Mouse (Mus musculus) hindbrain, embryonic 10.5 days (tissue): ENCODE results near the gene Ube4b. TPM values are rescaled to one million over a fixed set of nuclear protein-coding genes. Genes with fewer than 3 reads are reported as not detected.

Experiments
- DNase-seq: peaks from one replicate; pipeline ENCODE4 v3.0.0-alpha.2; 2017; ENCODE audit warnings: low spot score
- H3K27ac ChIP-seq: fragments of 300-500 bp; sonication (generic); 2 replicates; pipeline ENCODE4 v1.5.1; 2016; ENCODE audit warnings: mild to moderate bottlenecking, moderate library complexity
- H3K27me3 ChIP-seq: fragments of 300-500 bp; sonication (generic); 2 replicates; pipeline ENCODE4 v1.6.1; 2016; ENCODE audit warnings: mild to moderate bottlenecking; ENCODE audit not compliant: poor library complexity, insufficient read depth, severe bottlenecking
- H3K36me3 ChIP-seq: fragments of 300-500 bp; sonication (generic); 2 replicates; pipeline ENCODE4 v1.6.1; 2016; ENCODE audit warnings: mild to moderate bottlenecking, moderate library complexity
- H3K4me1 ChIP-seq: fragments of 300-500 bp; sonication (generic); replicated peaks from 2 replicates; pipeline ENCODE4 v1.6.1; 2016; ENCODE audit warnings: mild to moderate bottlenecking
- H3K4me3 ChIP-seq: fragments of 300-500 bp; sonication (generic); 2 replicates; pipeline ENCODE4 v1.5.1; 2016; ENCODE audit warnings: mild to moderate bottlenecking, moderate library complexity
- H3K9me3 ChIP-seq: fragments of 300-500 bp; sonication (generic); 2 replicates; pipeline ENCODE4 v1.6.1; 2016; ENCODE audit warnings: mild to moderate bottlenecking, moderate library complexity
- WGBS: fragments of 180-500 bp; shearing (Covaris S2); methylation state at CpG from one replicate; pipeline ENCODE4 v1.1.7; 2016; 5-methylcytosine and 5-hydroxymethylcytosine counted together
- polyA plus RNA-seq: library from polyadenylated mRNA; unstranded; fragments of >200 nt; fragmentation: Nextera tagmentation; extraction: Ambion mirVana; gene quantifications from 2 replicates; pipeline ENCODE4 v1.2.1, GENCODE M21; 2016

The Ube4b gene
- polyA plus RNA-seq, 1 experiment from 2014 or later, result 65.6 TPM

DNA sequence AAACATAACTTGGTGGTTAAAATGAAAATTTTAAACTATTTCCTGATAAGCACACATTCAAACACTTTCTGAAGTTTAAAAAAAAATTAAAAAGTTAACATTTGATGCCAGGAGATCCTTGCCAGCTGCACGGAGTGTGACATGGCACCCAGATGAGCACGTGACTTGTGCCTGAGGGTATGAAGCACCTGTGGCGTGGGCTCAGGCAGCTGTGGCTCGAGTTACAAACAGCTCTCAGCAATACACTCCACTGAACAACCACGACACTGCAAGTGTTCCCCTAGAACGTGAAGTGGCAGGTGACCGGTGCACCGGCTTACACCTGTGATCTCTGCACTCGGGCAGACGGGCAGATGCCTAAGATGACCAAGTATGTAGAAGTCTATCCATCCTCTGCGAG is 51.9 kb downstream of the Ube4b start:
- Histone ChIP-seq H3K36me3 (peaks cover 95% of the 10 kb centered on the region), H3K27me3 (no peaks in the 10 kb centered on the region), H3K4me1 (no peaks in the 10 kb centered on the region), H3K9me3 (peaks cover 4% of the 10 kb centered on the region; the same call in 1 of the 2 replicates), H3K27ac (no peak overlapping the region), H3K4me3 (no peak overlapping the region)
- DNase-seq, result no peak
- 88% methylated on average over 11 of the region's 11 CpGs for WGBS

DNA sequence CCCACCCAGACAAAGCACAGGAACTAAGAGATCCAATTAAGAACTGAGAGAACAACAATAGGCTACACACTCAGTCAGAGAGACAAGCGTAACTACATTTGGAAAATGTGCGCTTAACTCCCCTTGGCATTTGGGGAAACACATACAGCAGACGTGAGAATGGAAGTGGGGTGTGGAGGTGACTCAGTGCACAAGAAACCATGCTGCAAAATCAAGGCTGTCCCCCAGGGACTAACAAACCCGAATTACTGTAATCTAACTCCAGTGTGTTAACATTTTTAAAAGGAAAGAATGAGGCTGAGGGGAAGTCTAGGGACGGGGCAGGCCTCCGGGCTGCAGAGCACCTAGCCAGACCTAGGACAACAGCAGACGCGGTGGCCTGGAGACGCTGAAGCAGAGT is 52.6 kb downstream of the Ube4b start:
- 86% methylated on average over 9 of the region's 9 CpGs for WGBS
- no peaks in the 10 kb centered on the region for H3K27me3 ChIP-seq
- DNase-seq, result no peak
- H3K36me3 ChIP-seq, result peaks cover 95% of the 10 kb centered on the region
- no peak overlapping the region for H3K4me3 ChIP-seq
- no peaks in the 10 kb centered on the region for H3K4me1 ChIP-seq
- peaks cover 4% of the 10 kb centered on the region; the same call in 1 of the 2 replicates for H3K9me3 ChIP-seq
- peak overlapping the region; percentile 46 for H3K27ac ChIP-seq

DNA sequence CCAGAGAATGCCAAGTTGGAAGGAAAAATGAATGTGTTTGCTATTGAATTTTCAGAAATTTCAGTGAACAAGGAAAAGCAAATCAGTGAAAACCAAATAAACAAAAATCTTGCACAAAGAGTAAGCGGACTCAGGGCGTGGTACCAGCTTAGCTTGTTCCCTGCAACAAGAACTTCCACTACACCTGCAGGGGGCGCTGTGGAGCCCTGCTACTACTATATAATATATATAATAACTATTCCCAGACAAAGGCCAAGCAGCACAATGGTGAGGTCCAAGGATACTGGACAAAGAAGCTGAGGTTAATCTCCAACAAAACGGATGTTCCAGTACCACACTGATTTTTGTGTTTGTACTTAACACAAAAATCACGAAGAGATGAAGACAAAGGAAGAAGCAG is 53.1 kb downstream of the Ube4b start:
- H3K36me3 ChIP-seq, result peaks cover 95% of the 10 kb centered on the region
- 73% methylated on average over 5 of the region's 5 CpGs for WGBS
- no peak overlapping the region for H3K4me3 ChIP-seq
- H3K9me3 ChIP-seq, result peaks cover 4% of the 10 kb centered on the region; the same call in 1 of the 2 replicates
- H3K27me3 ChIP-seq, result no peaks in the 10 kb centered on the region
- H3K4me1 ChIP-seq, result peaks cover 3% of the 10 kb centered on the region; the same call in 1 of the 2 replicates
- peak; percentile 64 for DNase-seq
- H3K27ac ChIP-seq, result peak overlapping the region; percentile 46; the same call in 1 of the 2 replicates

DNA sequence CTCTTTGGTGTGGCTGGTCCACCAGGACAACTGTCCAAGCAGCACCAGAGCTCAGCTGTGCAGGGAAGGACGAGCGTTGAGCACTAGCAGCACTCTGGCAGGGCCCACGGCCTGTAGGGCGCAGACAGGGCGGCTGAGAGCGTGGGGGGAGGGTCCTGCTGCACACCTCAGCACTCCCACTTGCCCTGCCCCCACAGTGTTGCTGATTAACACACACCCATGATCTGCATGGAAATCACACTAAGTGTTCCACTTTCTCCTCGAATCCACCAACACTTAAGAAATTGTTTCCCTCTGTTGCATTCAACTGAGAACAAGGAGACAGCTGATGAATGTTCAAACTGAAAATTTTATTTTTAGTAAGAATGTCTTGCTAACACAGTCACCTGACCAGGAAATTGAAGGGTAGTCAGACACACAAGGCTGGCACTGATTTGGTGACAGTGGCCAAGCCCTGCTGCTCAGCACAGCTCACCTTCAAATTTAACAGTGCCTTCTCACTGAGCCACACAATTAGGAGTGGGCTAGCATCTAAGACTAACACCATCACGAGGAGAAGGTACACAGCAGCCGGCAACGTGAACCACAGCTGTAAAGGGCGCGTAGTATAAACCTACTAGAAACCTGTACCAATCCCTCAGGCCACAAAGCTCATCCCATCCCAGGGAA is 60.7 kb downstream of the Ube4b start:
- H3K27me3 ChIP-seq, result no peaks in the 10 kb centered on the region
- H3K4me3 ChIP-seq, result no peak overlapping the region
- peaks cover 7% of the 10 kb centered on the region; the same call in 1 of the 2 replicates for H3K4me1 ChIP-seq
- no peak overlapping the region for H3K27ac ChIP-seq
- no peak for DNase-seq
- peaks cover under 1% of the 10 kb centered on the region; the same call in 1 of the 2 replicates for H3K9me3 ChIP-seq
- WGBS, result 93% methylated on average over 12 of the region's 12 CpGs
- peaks cover 96% of the 10 kb centered on the region for H3K36me3 ChIP-seq

- Histone ChIP-seq H3K36me3 (peaks cover 98% of the 10 kb centered on the region), H3K27me3 (no peaks in the 10 kb centered on the region), H3K9me3 (no peaks in the 10 kb centered on the region), H3K4me3 (no peak overlapping the region), H3K27ac (no peak overlapping the region), H3K4me1 (peaks cover 7% of the 10 kb centered on the region; the same call in 1 of the 2 replicates)
- no peak for DNase-seq
- 94% methylated on average over 5 of the region's 5 CpGs for WGBS
Measured at GRCm38 (mm10) chr4:149364896-149365295, 61.7 kb downstream of the Ube4b start.

- H3K4me3 ChIP-seq, result no peak overlapping the region
- 83% methylated on average over 6 of the region's 6 CpGs for WGBS
- peaks cover 100% of the 10 kb centered on the region for H3K36me3 ChIP-seq
- H3K27me3 ChIP-seq, result no peaks in the 10 kb centered on the region
- H3K27ac ChIP-seq, result no peak overlapping the region
- H3K9me3 ChIP-seq, result no peaks in the 10 kb centered on the region
- H3K4me1 ChIP-seq, result no peaks in the 10 kb centered on the region
- no peak for DNase-seq
Measured at GRCm38 (mm10) chr4:149361051-149361450, 65.5 kb downstream of the Ube4b start.

DNA sequence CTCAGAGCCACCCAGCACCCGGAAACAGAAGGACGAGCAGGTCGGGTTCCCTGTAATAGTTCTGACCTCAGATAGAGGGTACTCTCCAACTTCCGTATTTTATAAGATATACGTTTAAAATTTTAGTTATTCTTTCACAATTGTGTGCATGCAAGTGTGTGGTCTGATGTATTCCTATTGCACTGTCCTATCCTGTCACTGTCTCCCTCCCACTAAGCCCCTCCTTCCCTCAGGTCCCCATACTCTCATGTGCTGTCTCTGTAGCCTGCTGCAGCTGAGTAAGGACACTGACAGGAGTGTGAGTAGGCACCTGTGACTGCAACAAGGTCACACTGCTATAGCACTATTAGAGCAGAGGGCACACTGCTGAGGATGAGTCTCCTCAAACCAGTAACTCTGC is 65.9 kb downstream of the Ube4b start:
- H3K9me3 ChIP-seq, result no peaks in the 10 kb centered on the region
- H3K27me3 ChIP-seq, result no peaks in the 10 kb centered on the region
- 94% methylated on average over 5 of the region's 5 CpGs for WGBS
- DNase-seq, result no peak
- H3K27ac ChIP-seq, result no peak overlapping the region
- no peak overlapping the region for H3K4me3 ChIP-seq
- peaks cover 100% of the 10 kb centered on the region for H3K36me3 ChIP-seq
- no peaks in the 10 kb centered on the region for H3K4me1 ChIP-seq

DNA sequence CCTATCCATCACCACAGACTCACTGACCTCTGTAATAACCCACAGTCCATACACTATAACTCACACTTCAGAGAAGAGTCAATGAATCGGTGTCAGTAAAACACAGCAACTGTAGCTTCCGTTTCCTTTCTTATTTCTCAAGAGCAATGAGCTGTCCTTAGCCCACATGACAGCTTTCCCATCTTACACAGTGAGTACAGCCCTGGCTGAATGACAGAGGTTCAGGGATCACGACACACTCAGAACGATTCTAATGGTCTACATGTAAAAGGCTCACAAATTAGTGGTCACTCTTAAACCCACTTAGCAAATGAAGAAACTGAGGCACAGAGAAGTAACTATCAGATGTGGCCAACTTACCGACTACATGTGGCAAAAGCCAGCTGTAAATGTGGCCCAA is 68.6 kb downstream of the Ube4b start:
- H3K36me3 ChIP-seq, result peaks cover 100% of the 10 kb centered on the region
- 95% methylated on average over 5 of the region's 5 CpGs for WGBS

DNA sequence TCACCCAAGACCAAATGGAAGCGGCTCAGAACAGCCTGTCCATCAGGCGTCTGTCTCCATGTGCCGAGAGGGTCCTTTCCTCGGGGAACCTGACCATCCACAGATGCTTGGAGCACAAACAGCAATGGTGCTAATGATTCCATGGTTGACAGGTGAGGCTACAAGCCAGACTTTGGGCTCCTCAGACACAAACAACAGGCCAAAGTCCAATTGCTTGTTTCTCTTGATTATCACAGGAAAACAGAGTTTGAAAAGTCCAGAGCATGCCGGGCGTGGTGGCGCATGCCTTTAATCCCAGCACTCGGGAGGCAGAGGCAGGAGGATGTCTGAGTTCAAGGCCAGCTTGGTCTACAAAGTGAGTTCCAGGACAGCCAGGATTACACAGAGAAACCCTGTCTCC is 71.9 kb downstream of the Ube4b start:
- Histone ChIP-seq H3K36me3 (peaks cover 100% of the 10 kb centered on the region), H3K27me3 (no peaks in the 10 kb centered on the region), H3K4me1 (no peaks in the 10 kb centered on the region), H3K9me3 (no peaks in the 10 kb centered on the region), H3K4me3 (no peak overlapping the region), H3K27ac (no peak overlapping the region)
- DNase-seq, result no peak
- WGBS, result 93% methylated on average over 8 of the region's 8 CpGs

More for the DNA sequence above, 68.6 kb downstream of the Ube4b start:
- H3K4me1 ChIP-seq, result no peaks in the 10 kb centered on the region
- no peaks in the 10 kb centered on the region for H3K27me3 ChIP-seq
- H3K4me3 ChIP-seq, result no peak overlapping the region
- DNase-seq, result no peak
- H3K9me3 ChIP-seq, result no peaks in the 10 kb centered on the region
- no peak overlapping the region for H3K27ac ChIP-seq

DNA sequence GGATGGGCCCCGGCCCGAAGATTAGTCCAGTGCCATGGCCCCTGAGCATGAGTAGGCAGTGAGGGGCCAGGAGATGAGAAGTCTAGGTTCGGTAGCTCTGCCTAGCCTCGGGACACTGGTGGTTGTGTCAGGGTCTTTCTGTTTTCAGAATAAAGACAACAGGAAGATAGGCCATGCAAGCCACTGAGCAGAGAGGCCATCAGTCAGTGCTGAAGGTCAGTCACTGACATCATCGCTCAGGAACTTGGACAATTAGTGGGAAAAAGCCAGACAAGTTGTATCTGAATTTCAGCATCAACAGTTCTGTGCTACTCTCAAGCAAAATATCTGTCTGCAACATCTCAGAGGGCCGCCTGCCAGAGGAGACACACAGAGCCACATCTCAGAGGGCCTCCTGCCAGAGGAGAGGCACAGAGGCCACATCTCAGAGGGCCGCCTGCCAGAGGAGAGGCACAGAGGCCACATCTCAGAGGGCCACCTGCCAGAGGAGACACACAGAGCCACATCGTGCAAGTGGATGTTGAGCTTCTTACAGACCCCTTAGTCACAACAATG is 74.9 kb downstream of the Ube4b start:
- no peaks in the 10 kb centered on the region for H3K27me3 ChIP-seq
- peaks cover 97% of the 10 kb centered on the region for H3K36me3 ChIP-seq
- no peaks in the 10 kb centered on the region for H3K9me3 ChIP-seq
- H3K4me1 ChIP-seq, result no peaks in the 10 kb centered on the region
- DNase-seq, result no peak
- H3K4me3 ChIP-seq, result no peak overlapping the region
- WGBS, result 90% methylated on average over 8 of the region's 8 CpGs
- H3K27ac ChIP-seq, result no peak overlapping the region

GRCm38 (mm10) chr4:149348963-149349362 is 77.6 kb downstream of the Ube4b start:
- DNase-seq, result no peak
- WGBS, result 80% methylated on average over 5 of the region's 5 CpGs

DNA sequence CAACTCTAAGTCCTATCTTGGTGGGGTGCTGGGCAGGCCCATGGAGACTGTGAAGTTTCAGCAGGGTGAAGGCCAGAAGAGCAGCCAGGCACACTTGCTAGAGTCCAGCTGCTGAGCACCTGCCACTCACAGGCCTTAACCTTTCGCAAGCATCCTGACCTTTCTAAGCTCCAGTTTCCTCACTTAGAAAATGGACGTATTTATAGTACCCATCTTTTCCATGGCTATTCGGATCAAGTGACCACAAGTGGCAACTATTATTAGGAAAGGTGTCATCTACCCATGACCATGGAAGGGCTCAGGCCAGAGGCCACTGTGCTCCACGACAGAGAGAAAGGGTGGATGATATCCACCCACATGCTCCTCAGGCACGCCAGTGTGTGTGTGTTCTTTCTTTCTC is 80.7 kb downstream of the Ube4b start:
- WGBS, result 77% methylated on average over 5 of the region's 5 CpGs
- Histone ChIP-seq H3K27me3 (no peaks in the 10 kb centered on the region), H3K36me3 (peaks cover 97% of the 10 kb centered on the region)

More at GRCm38 (mm10) chr4:149348963-149349362, 77.6 kb downstream of the Ube4b start:
- Histone ChIP-seq H3K9me3 (no peaks in the 10 kb centered on the region), H3K4me3 (no peak overlapping the region), H3K27me3 (no peaks in the 10 kb centered on the region), H3K4me1 (no peaks in the 10 kb centered on the region), H3K27ac (no peak overlapping the region), H3K36me3 (peaks cover 97% of the 10 kb centered on the region)

DNA sequence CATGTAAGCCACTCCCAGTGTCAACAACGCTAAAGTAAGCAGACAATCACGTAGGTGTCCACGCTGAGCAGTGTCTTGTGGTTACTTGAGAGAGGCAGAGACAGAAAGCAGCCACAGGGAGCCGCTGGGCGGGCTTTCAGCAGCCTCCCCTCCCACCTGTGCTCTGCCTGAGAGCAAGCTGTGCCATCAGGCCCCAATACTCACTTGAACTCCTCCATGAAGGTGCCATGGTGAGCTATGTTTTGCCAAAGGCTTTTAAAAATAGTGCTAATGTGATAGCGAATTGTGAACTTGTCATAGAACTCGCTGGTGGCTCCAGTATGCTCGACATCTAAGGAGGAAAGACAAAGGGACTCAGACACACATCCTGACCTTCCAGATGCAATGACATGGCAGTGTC is 82.2 kb downstream of the Ube4b start:
- H3K27me3 ChIP-seq, result no peaks in the 10 kb centered on the region
- no peak overlapping the region for H3K4me3 ChIP-seq
- peaks cover 97% of the 10 kb centered on the region for H3K36me3 ChIP-seq
- H3K9me3 ChIP-seq, result no peaks in the 10 kb centered on the region
- H3K4me1 ChIP-seq, result peaks cover 22% of the 10 kb centered on the region
- WGBS, result 83% methylated on average over 8 of the region's 8 CpGs
- no peak overlapping the region for H3K27ac ChIP-seq
- DNase-seq, result no peak

More for the DNA sequence above, 80.7 kb downstream of the Ube4b start:
- no peak for DNase-seq
- peaks cover 7% of the 10 kb centered on the region for H3K4me1 ChIP-seq
- no peak overlapping the region for H3K4me3 ChIP-seq
- no peaks in the 10 kb centered on the region for H3K9me3 ChIP-seq
- H3K27ac ChIP-seq, result no peak overlapping the region
